8 mouse cellular contexts compared by ENCODE assay signal in genomic region chr8:70700555-70700922, GRCm38 (mm10). TPM values are rescaled to one million over a fixed set of nuclear protein-coding genes. Genes with fewer than 3 reads are reported as not detected.
DNase-seq lines count a peak whose midpoint lies in the region; ATAC-seq and TF ChIP-seq lines count a peak whose summit lies in the region.

No protein-coding gene starts in this region.

- peak overlapping the region; percentile 87 for H3K4me3 ChIP-seq in G1E (ENCODE audit: low read depth, low read length)
- H3K4me3 ChIP-seq in hindbrain, embryonic 10.5 days, result peak overlapping the region; percentile 99
- H3K4me3 ChIP-seq in lung, embryonic 16.5 days (ENCODE audit: low read length), result peak overlapping the region; percentile 95

- 0 out of 2 replicates have a peak, but pooled peaks have one; percentile 16 for TF ChIP-seq CTCF in G1E (IDR thresholded peaks at IDR 0.05; ENCODE audit: low read depth, low read length)

- H3K4me2 ChIP-seq in lung, embryonic 16.5 days (ENCODE audit: low read depth, low read length), result peak overlapping the region; percentile 82

- peak; percentile 68 for DNase-seq in G1E (ENCODE audit: low spot score)
- DNase-seq in cerebellum, adult 9-10 months, result peak; percentile 91
- peak; percentile 90 for DNase-seq in hindbrain, embryonic 10.5 days (ENCODE audit: low spot score)
- DNase-seq in layer of hippocampus, adult 9-11 months, result peak; percentile 91
- DNase-seq in ovary, postnatal 10 days (ENCODE audit: low spot score), result peak; percentile 66
- peak; percentile 96 for DNase-seq in thymus, postnatal 0 days (ENCODE audit: low spot score)

- peak; percentile 29; the same call in 1 of the 2 replicates for ATAC-seq in G1E (ENCODE audit: extremely low read depth, insufficient number of reproducible peaks, low FRiP score, poor library complexity, severe bottlenecking)
- peak; percentile 2; the same call in 1 of the 2 replicates for ATAC-seq in frontal cortex, adult (ENCODE audit: low TSS enrichment)
- ATAC-seq in lung, embryonic 16.5 days (ENCODE audit: low read depth), result peak; percentile 5

- H3K27ac ChIP-seq in hindbrain, embryonic 10.5 days, result peak overlapping the region; percentile 98
- H3K27ac ChIP-seq in lung, embryonic 16.5 days (ENCODE audit: low read length), result peak overlapping the region; percentile 97

- peaks cover 15% of the 10 kb centered on the region for H3K36me3 ChIP-seq in G1E (replicated peaks)
- H3K36me3 ChIP-seq in hindbrain, embryonic 10.5 days, result peaks cover 28% of the 10 kb centered on the region
- H3K36me3 ChIP-seq in lung, embryonic 16.5 days (ENCODE audit: control insufficient read depth, insufficient read depth, low read length), result peaks cover 6% of the 10 kb centered on the region; the same call in 1 of the 2 replicates

- H3K9ac ChIP-seq in lung, embryonic 16.5 days (ENCODE audit: low read length), result peak overlapping the region; percentile 99

- no peaks in the 10 kb centered on the region for H3K9me3 ChIP-seq in G1E (replicated peaks)
- no peaks in the 10 kb centered on the region for H3K9me3 ChIP-seq in hindbrain, embryonic 10.5 days
- H3K9me3 ChIP-seq in lung, embryonic 16.5 days (ENCODE audit: control insufficient read depth, low read length), result no peaks in the 10 kb centered on the region

- peaks cover 13% of the 10 kb centered on the region for H3K27me3 ChIP-seq in G1E (ENCODE audit: insufficient read depth, low read length)
- peaks cover 13% of the 10 kb centered on the region for H3K27me3 ChIP-seq in hindbrain, embryonic 10.5 days (ENCODE audit: insufficient read depth, poor library complexity, severe bottlenecking)
- no peaks in the 10 kb centered on the region for H3K27me3 ChIP-seq in lung, embryonic 16.5 days (ENCODE audit: control insufficient read depth, insufficient read depth, low read depth, low read length)

- WGBS in hindbrain, embryonic 10.5 days, result under 1% methylated on average over 20 of the region's 20 CpGs
- under 1% methylated on average over 20 of the region's 20 CpGs for WGBS in lung, embryonic 16.5 days

- H3K4me1 ChIP-seq in G1E (ENCODE audit: insufficient read depth, low read depth, low read length), result peaks cover 51% of the 10 kb centered on the region
- H3K4me1 ChIP-seq in hindbrain, embryonic 10.5 days (replicated peaks), result peaks cover 58% of the 10 kb centered on the region
- peaks cover 41% of the 10 kb centered on the region for H3K4me1 ChIP-seq in lung, embryonic 16.5 days (replicated peaks; ENCODE audit: control insufficient read depth, insufficient read depth, low read length)

RNA-seq across cellular contexts. Expression of gene Jund, which starts 1.8 kb away (rescaled TPM):
- total RNA-seq in G1E (2014; fragmentation: Nextera tagmentation) (60.3 and 72.4 TPM in 2 replicates), G1E (2017) (40.2 and 75.5 TPM in 2 replicates)
- 183 and 252 TPM in 2 replicates for polyA plus RNA-seq in G1E (2012)
- 64.6 and 128 TPM in 2 replicates for polyA plus RNA-seq in hindbrain, embryonic 10.5 days (2016; fragmentation: Nextera tagmentation; extraction: Ambion mirVana)
- polyA plus RNA-seq in lung, embryonic 16.5 days (2015; fragmentation: Nextera tagmentation; extraction: Ambion mirVana), result 26.2 and 28.8 TPM in 2 replicates
- 85.7 and 111 TPM in 2 replicates for polyA plus RNA-seq in thymus, postnatal 0 days (2015; fragmentation: Nextera tagmentation; extraction: Ambion mirVana)

RNA-seq across cellular contexts. Expression of gene Iqcn, which starts 2.7 kb away (rescaled TPM):
- total RNA-seq in G1E (2014; fragmentation: Nextera tagmentation) (not detected in 2 replicates), G1E (2017) (0.05 and 0.06 TPM in 2 replicates)
- polyA plus RNA-seq in G1E (2012), result 0.02 TPM in 1 of 2 replicates, not detected in the other
- 0.07 TPM in 1 of 2 replicates, not detected in the other for polyA plus RNA-seq in hindbrain, embryonic 10.5 days (2016; fragmentation: Nextera tagmentation; extraction: Ambion mirVana)
- not detected in 2 replicates for polyA plus RNA-seq in lung, embryonic 16.5 days (2015; fragmentation: Nextera tagmentation; extraction: Ambion mirVana)
- 0.04 and 0.06 TPM in 2 replicates for polyA plus RNA-seq in thymus, postnatal 0 days (2015; fragmentation: Nextera tagmentation; extraction: Ambion mirVana)

RNA-seq across cellular contexts. Expression of gene Gm3336, which starts 17.8 kb away (rescaled TPM):
- total RNA-seq in G1E (2014; fragmentation: Nextera tagmentation) (1.6 and 3.7 TPM in 2 replicates), G1E (2017) (0.93 and 2.8 TPM in 2 replicates)
- polyA plus RNA-seq in G1E (2012), result 0.66 and 0.68 TPM in 2 replicates
- polyA plus RNA-seq in hindbrain, embryonic 10.5 days (2016; fragmentation: Nextera tagmentation; extraction: Ambion mirVana), result not detected in 2 replicates
- polyA plus RNA-seq in lung, embryonic 16.5 days (2015; fragmentation: Nextera tagmentation; extraction: Ambion mirVana), result 0.26 TPM in 1 of 2 replicates, not detected in the other
- 0.29 and 0.32 TPM in 2 replicates for polyA plus RNA-seq in thymus, postnatal 0 days (2015; fragmentation: Nextera tagmentation; extraction: Ambion mirVana)

RNA-seq across cellular contexts. Expression of gene Pde4c, which starts 23.0 kb away (rescaled TPM):
- total RNA-seq in G1E (2014; fragmentation: Nextera tagmentation) (0.83 TPM in 1 of 2 replicates, not detected in the other), G1E (2017) (0.22 TPM in 1 of 2 replicates, not detected in the other)
- polyA plus RNA-seq in G1E (2012), result 0.41 and 0.95 TPM in 2 replicates
- polyA plus RNA-seq in hindbrain, embryonic 10.5 days (2016; fragmentation: Nextera tagmentation; extraction: Ambion mirVana), result 0.63 and 0.69 TPM in 2 replicates
- polyA plus RNA-seq in lung, embryonic 16.5 days (2015; fragmentation: Nextera tagmentation; extraction: Ambion mirVana), result 0.10 and 0.19 TPM in 2 replicates
- 0.28 and 0.35 TPM in 2 replicates for polyA plus RNA-seq in thymus, postnatal 0 days (2015; fragmentation: Nextera tagmentation; extraction: Ambion mirVana)

RNA-seq across cellular contexts. Expression of gene Lsm4, which starts 27.5 kb away (rescaled TPM):
- 94.1 and 95.7 TPM in 2 replicates for total RNA-seq in G1E (2014; fragmentation: Nextera tagmentation)
- total RNA-seq in G1E (2017), result 151 and 174 TPM in 2 replicates
- 889 and 1,166 TPM in 2 replicates for polyA plus RNA-seq in G1E (2012)
- 344 and 354 TPM in 2 replicates for polyA plus RNA-seq in hindbrain, embryonic 10.5 days (2016; fragmentation: Nextera tagmentation; extraction: Ambion mirVana)
- polyA plus RNA-seq in lung, embryonic 16.5 days (2015; fragmentation: Nextera tagmentation; extraction: Ambion mirVana), result 197 and 214 TPM in 2 replicates
- 333 and 377 TPM in 2 replicates for polyA plus RNA-seq in thymus, postnatal 0 days (2015; fragmentation: Nextera tagmentation; extraction: Ambion mirVana)

Comparison
In these comparisons a context has a peak if more than half of its experiments do, and no peak if none do; other contexts are left out.
1. Peak in every context shown above with its lines: DNase-seq, ATAC-seq, H3K4me3 ChIP-seq and H3K27ac ChIP-seq.